Mouse (Mus musculus) R1 (cell line): ENCODE results near the gene Slc44a4.
"Not testable (repeated sequence)": the region's sequence is repeated elsewhere in the genome, so short reads cannot be mapped to it uniquely, and the experiment has no call there.

Experiments
- DNase-seq: peaks from one replicate; pipeline ENCODE4 v3.0.0-alpha.2; 2018; ENCODE audit warnings: low read depth, low spot score

The Slc44a4 gene

DNA sequence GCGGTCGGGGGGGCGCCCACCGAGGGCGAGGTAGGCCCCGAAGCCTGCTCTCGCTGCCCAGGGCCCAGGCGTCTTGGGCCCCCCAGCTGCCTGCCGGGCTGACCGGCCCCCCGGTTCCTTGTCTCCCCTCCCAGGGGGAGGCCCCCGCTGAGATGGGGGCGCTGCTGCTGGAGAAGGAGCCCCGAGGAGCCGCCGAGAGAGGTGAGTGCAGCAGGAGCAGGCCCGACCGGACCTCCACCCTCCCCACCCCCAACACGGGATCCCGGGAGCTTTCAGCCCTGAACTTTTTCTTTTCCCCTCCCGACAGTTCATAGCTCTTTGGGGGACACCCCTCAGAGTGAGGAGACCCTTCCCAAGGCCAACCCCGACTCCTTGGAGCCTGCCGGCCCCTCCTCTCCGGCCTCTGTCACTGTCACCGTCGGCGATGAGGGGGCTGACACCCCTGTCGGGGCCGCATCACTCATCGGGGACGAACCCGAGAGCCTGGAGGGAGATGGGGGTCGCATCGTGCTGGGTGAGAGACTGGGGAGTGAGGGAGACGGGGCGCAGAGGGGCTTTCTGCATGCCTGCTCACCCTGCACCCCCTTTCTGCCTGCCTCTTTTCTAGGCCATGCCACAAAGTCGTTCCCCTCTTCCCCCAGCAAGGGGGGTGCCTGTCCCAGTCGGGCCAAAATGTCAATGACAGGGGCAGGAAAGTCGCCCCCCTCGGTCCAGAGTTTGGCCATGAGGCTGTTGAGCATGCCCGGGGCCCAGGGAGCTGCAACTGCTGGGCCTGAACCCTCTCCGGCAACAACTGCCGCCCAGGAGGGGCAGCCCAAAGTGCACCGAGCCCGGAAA lies 15.0 kb upstream of the Slc44a4 start:
- DNase-seq = peak; percentile 45

DNA sequence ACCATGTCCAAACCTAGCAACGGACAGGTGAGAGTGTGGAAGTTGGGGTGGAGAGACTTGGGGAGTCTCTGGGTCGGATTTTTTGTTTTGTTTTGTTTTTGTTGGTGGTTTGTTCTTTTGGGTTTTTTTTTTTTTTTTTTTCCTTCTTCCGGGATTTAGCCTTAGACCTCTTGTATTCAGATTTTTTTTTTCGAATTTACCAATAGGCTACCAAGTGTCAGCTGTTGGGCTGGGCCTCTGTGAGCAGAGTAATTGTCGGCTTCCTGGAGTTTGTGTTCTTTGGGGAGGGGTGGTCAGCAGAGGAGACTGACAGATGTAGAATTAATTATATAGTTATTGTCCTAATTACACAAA lies 14.4 kb upstream of the Slc44a4 start:
- DNase-seq = peak; percentile 31

DNA sequence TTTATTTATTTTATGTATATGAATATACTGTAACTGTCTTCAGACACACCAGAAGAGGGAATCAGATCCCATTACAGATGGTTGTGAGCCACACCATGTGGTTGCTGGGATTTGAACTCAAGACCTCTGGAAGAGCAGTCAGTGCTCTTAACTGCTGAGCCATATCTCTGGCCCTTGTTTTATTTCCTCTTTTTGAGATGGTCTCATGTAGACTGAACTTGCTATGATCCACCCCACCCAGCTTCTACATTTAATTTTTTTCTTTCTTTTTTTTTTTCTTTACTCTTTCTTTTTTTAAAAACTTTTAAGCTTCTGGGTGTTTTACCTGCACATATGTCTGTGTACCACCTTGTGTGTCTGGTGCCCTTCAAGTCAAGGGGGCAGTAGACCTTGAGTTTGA lies 13.4 kb upstream of the Slc44a4 start:
- not testable (repeated sequence) for DNase-seq

DNA sequence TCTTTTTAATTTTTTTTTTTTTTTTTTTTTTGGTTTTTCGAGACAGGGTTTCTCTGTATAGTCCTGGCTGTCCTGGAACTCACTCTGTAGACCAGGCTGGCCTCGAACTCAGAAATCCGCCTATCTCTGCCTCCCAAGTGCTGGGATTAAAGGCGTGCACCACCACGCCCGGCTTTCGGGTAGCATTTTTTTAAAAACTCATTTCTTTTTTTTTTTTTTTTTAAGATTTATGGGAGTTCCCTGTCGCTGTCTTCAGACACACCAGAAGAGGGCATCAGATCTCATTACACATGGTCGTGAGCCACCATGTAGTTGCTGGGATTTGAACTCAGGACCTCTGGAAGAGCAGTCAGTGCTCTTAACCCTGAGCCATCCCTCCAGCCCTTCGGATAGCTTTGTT lies 12.3 kb upstream of the Slc44a4 start:
- not testable (repeated sequence) for DNase-seq

DNA sequence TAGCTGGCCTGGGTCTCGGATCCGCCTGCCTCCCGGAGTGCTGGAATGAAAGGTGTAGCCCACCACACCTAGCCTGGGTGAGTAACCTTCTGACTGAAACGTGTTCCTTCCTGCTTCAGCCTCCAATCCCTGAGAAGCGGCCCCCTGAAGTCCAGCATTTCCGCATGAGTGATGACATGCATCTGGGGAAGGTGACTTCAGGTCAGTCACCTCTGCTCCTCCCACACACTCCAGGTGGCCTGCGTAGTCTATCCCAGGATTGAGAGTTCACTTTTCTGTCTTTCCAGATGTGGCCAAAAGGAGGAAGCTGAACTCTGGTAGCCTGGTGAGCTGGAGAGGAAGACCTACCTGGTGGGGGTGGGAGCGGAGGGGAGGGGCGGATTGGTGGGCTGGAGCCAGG lies 11.4 kb upstream of the Slc44a4 start:
- DNase-seq = peak; percentile 96

DNA sequence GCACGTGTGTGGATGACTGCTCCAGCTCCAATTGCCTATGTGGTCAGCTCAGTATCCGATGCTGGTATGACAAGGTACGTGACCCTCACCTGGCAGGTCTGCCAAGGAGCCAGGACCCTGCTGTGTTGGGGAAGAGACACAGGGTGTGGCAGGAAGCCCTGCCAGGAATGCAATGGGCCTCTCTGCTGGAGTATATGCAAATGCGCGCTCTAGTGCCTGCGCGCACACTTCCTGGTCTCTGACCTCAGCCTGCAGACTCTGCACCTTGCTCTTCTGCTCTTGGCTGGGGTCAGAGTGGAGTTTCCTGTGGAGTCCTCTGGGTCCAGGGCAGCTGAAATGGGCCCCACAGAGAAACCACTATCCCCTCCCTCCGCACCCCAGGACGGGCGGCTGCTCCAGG lies 3.3 kb upstream of the Slc44a4 start:
- peak; percentile 92 for DNase-seq

DNA sequence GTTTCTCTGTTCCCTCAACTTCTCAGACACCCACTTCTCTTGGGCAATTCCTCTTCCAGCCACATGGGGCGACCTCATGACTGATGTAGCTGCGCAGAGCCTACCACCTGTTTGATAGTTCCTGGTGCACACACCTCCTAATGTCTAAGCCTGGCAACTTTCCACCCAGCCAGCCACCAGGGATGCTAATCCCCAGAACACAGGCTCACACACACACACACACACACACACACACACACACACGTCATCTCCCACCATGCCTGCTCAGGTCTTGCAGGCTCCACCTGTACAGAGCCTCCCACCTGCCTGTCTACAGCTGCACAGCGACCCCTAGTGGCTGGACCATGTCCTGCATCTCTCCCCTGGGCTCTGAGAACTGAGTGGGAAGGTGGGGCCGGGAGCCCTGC lies 2.3 kb upstream of the Slc44a4 start:
- peak; percentile 92 for DNase-seq

DNA sequence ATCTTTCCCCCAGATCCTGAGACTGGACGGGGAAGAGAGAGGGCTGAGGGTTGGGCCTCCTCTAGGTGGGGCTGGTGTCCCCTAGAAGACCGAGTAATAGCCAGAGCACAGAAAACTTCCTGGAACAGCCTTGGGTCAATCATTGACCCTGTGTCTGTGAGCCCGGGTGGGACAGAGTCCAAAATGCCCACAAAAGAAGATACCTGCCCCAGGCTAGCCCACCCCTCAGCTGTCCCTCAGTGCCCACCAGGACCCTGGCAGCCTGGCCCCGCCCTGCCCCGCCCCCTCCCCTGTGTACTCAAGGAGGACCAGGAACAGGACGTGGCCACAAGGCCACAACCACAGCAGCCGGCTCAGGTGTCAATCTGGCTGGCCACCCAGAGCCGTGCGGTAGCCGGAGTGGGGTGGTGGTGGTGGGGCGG lies 1.2 kb downstream of the Slc44a4 start:
- DNase-seq = no peak

DNA sequence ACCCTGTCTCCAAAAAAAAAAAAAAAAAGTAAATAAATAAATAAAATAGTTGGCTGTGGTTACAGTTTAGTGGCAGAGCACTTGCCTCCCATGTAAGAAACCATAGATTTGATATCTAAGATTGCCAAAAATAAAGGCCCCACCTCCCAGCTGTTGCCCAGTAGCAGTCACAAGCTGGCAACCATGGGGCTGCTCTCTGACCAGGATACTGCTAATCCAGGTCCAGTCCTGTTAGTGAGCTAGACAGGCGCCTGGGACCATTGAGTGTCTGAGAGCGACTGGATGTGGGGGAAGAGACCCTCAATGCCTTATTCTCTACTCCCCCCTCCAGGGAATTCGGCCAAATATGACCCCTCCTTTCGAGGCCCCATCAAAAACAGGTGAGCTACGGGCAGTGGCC lies 2.0 kb downstream of the Slc44a4 start:
- DNase-seq = no peak

DNA sequence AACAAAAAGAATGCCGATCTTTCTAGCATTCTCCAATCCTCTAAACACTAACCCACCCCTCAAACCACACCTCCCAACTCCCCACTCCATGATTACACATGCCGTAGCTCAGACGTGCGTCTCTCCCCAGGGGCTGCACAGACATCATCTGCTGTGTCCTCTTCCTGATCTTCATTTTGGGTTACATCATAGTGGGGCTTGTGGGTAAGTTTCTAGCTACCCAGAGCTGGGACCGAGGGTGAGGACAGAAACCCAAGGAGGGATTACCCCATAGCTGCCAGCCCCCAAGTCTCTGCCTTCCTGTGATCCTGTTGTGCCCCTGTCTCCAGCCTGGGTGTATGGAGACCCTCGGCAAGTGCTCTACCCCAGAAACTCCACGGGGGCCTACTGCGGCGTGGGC lies 2.9 kb downstream of the Slc44a4 start:
- no peak for DNase-seq

DNA sequence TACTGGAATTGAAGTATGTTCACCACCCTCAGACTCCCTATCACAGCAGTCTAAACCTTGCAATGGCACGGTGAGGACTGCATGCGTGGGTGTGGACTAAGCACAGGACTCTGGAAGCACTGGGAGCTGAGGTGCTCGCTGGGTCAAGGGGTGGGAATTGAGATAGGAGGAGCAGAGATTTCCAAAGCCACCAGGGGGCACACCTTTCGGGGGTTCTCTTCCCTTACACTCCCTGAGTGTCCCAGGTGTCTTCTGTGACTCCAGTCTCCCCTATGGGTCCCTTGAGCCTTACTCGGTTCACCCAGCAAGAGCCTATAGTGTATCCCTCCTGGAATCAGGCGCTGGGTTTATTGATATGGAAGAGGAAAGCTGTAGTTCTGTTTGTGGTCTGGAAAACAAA lies 8.7 kb downstream of the Slc44a4 start:
- no peak for DNase-seq

DNA sequence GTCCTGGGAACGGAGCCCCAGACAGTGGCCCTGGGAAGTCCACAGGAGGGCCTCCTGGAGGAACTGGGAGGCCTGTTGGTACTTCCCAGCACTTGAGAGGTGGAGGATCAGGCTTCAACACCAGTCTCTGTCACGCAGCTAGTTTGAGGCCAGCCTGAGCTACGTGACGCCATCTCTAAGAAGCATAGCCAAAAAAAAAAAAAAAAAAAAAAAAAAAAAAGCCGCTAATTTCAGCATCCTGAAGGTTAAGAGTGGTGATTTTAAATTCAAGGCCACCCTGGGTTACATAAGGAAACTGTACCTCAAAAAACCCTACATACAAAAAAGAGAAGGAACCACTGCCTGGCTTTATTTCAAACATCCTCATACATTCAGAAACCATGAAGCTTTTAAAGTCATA lies 10.0 kb downstream of the Slc44a4 start:
- no peak for DNase-seq

DNA sequence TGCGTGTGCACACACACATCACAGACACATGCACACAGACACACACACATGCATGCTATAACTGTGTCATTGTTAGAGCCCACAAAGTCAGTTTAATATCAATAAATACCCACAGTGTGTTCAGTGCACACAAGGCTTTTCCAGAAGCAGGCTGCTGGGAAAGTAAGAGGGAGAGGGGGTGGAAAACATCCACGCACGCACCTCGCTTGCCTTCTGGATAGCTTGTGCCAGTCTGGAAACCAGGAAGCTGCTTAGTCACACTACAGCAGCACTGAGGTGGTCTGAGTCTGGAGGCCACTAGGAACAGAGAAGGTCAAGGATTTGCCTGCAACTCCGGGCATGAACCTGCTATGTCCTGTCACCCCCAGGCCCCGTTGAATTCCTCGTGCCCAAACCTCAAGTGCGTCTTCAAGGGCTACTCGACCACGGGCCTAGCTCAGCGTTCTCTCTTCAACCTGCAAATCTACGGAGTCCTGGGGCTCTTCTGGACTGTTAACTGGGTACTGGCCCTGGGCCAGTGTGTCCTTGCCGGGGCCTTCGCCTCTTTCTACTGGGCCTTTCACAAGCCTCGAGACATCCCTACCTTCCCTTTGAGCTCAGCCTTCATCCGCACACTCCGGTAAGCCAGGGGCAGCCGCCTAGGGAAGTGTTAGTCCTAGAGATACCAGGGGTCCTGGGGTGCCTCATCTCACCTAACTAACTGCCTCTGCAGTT lies 13.2 kb downstream of the Slc44a4 start:
- DNase-seq = no peak

DNA sequence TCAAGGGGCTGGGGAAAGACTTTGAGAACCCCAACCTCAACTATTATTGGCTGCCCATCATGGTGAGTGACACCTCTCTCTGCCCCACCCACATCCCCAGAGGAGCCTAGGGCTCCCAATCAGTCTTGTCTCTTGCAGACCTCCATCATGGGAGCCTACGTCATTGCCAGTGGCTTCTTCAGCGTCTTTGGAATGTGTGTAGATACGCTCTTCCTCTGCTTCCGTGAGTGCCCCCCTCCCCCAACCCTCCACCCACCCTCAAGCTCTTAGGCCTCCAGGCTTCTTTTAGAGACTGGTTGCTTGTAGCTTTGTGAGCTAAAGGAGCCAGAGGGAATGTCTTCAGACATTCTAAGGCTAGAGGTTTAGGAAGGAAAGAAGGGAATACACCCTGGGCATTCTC lies 14.6 kb downstream of the Slc44a4 start:
- peak; percentile 82 for DNase-seq

DNA sequence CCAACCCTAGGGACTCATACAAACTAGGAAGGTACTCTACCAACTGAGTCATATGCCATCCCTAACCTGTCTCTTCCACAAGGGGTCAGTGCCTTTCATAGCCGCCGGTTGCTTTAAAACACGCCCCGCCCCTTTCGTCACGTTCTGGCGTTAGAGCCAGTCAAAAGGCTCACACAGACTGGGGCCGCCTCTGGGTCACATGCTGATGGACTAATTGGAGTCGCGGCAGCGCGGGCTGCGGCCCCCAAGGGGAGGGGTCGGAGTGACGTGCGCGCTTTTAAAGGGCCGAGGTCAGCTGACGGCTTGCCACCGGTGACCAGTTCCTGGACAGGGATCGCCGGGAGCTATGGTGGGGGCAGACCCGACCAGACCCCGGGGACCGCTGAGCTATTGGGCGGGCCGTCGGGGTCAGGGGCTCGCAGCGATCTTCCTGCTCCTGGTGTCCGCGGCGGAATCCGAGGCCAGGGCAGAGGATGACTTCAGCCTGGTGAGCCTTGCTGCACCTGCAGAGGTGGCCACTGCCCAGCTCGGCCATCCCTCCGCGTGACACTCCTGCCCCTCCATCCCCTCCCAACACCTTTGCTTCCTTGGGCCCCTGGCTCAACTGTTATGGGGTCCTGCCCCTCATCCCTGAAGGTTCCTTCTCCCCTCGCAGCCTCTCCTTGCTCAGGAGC lies 16.9 kb downstream of the Slc44a4 start, which contains the start of gene Neu1:
Gene Neu1, plus strand, starts transcription at position 193 of the 674 bp plus-strand sequence.
- DNase-seq = peak; percentile 99

DNA sequence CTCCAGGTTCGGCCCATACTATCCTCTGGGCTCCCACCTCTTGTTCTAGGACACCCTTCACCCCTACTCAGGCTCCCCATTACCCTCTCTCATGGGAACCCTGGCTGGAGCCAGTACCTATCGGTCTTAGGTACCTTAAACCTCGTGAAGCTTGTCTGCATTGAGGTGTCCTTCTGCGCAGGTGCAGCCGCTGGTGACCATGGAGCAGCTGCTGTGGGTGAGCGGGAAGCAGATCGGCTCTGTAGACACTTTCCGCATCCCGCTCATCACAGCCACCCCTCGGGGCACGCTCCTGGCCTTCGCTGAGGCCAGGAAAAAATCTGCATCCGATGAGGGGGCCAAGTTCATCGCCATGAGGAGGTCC lies 17.5 kb downstream of the Slc44a4 start:
- no peak for DNase-seq

DNA sequence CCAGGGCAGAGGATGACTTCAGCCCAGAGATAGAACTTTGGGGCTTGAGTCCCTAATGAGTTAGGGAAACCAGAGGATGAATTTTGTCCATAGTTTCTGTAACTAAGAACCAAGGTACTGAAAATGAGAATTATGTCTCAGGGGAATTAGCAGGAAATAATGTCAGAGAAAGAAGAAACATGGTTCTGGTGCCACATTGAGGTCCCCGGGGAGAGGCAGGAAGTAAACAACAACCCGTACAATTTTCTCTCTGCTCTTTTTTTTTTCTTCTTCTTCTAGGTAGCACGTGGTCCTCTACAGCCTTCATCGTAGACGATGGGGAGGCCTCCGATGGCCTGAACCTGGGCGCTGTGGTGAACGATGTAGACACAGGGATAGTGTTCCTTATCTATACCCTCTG lies 18.0 kb downstream of the Slc44a4 start:
- no peak for DNase-seq

DNA sequence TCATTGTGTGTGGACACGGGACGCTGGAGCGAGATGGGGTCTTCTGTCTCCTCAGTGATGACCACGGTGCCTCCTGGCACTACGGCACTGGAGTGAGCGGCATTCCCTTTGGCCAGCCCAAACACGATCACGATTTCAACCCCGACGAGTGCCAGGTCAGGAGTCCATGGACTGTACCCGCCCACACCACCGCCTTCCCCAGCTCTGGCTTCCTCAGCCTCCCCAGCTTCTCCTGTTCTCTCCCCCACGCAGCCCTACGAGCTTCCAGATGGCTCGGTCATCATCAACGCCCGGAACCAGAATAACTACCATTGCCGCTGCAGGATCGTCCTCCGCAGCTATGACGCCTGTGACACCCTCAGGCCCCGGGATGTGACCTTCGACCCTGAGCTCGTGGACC lies 19.8 kb downstream of the Slc44a4 start:
- DNase-seq = no peak

DNA sequence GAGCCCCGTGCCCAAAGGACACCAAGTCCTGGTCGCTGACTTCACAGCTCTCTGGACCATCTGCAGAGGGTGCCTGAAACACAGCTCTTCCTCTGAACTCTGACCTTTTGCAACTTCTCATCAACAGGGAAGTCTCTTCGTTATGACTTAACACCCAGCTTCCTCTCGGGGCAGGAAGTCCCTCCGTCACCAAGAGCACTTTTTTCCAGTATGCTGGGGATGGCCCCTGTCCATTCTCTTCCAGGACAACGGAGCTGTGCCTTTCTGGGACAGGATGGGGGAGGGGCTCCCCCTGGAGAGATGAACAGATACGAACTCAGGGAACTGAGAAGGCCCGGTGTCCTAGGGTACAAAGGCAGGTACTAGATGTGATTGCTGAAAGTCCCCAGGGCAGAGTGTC lies 20.6 kb downstream of the Slc44a4 start:
- DNase-seq = no peak

DNA sequence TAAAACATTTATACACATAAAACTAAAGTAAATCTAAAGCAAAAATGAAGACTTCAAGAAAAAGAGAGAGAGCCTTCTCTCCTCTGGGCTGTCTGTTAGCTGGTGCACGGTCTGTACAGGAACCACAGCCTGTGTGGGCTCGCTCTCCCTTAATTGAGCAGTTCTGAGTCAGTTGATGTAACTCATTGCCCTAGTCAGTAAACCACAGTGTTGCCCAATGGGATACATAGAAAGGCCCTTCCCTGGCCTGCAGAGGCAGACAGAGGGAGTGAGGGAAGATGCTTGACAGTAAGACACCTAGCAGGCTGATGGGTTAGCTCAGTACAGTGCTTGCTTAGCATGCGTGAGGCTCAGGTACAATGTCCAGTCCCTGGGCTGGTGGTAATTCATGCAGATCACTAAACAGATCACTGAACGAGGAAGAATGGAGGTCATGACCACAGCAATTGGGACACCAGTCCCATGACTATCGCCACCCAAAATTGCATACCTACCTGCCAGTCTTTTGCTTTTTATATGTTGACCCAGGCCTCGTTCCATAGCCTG lies 23.8 kb downstream of the Slc44a4 start:
- no peak for DNase-seq

DNA sequence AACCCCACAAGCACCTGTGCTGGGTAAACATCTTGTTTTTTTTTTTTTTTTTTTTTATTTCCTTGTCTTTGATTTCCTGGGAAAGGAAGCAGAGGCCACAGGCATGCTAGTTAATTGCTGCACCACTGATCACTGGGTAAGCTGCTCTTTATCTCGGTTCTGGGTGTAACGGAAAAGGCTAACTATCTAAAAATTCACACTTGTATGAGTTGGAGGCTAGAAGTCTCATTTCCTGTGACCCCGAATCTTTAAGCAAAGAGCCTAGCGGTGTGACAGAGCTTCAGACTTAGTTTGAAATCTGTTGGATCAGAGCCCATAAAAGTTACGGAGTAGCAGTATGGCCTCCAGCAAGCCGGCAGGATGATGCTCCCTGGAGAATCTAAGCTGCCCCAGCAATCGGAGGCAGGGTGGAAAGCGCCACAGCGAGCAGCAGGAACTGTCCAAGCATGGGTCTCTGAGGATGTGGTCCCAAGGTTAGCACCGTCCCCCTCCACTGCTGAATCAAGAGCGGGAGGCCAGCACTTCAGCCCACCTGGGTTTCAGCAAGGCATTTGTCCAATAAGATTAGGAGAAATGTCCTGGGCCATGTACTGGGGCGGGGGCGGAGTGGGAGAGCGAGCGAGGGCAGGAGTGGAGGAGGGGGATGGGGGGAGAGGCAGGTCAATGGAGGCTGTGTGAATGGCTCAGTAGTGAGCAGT lies 27.2 kb downstream of the Slc44a4 start:
- DNase-seq = peak; percentile 74
